Mouse (Mus musculus) kidney, postnatal 10 days (tissue): ENCODE measurements around the gene Cbwd1.
A peak's percentile ranks its signal among the peaks of the same experiment; 100 is the strongest.
"Not testable (repeated sequence)": the region's sequence is repeated elsewhere in the genome, so short reads cannot be mapped to it uniquely, and the experiment has no call there.

Experiments
- DNase-seq: peaks from one replicate; pipeline ENCODE4 v3.0.0; 2021; ENCODE audit warnings: mixed read lengths

Gene Cbwd1

GRCm38 (mm10) chr19:24896536-24896935 is 64.9 kb downstream of the Cbwd1 start:
- no peak for DNase-seq

- DNase-seq: no peak
These were observed 74.5 kb downstream of the Cbwd1 start for GRCm38 (mm10) chr19:24886888-24887287.

- peak; percentile 66 for DNase-seq
These were observed 75.9 kb downstream of the Cbwd1 start for GRCm38 (mm10) chr19:24885504-24885903.

- no peak for DNase-seq
These were observed 80.2 kb downstream of the Cbwd1 start for GRCm38 (mm10) chr19:24881237-24881636.

- not testable (repeated sequence) for DNase-seq
These were observed 86.1 kb downstream of the Cbwd1 start, which contains the start of gene Gm10053 for GRCm38 (mm10) chr19:24875129-24875870. Gm10053 (plus strand) TSS chr19:24875686.

- peak; percentile 51 for DNase-seq
These were observed 87.5 kb downstream of the Cbwd1 start for GRCm38 (mm10) chr19:24873873-24874272.

- DNase-seq: peak; percentile 82
These were observed 90.3 kb downstream of the Cbwd1 start for GRCm38 (mm10) chr19:24871037-24871635.
